Mouse (Mus musculus) natural killer cell, adult 2 months (primary cell): ENCODE results near the gene Fntb.
A peak's percentile ranks its signal among the peaks of the same experiment; 100 is the strongest.

Experiments
- DNase-seq, 2 experiments: peaks; one replicate each; pipeline ENCODE4 v3.0.0; 2022; ENCODE audit warnings: low spot score in 2 of 2

Gene Fntb

DNA sequence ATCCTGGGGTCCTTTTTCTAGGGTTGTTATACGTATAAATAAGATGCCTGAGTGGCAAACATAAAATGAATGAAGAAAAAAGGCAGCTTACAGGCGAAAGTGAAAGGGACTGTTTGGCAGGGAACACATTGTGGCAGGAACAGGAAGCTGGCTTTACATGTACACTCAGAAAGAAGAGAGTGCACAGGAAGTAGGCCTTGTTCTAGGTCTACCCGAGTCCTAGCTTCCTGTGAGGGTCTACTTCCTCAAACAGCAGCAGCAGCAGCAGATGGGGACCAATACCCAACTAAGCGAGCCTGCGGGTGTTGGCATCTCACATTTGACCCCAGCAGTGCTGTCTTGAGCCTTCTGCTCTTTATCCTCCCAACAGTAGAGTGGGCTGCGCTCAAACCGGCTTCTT is 121.4 kb downstream of the Fntb start:
- peak; percentile 37 for DNase-seq

DNA sequence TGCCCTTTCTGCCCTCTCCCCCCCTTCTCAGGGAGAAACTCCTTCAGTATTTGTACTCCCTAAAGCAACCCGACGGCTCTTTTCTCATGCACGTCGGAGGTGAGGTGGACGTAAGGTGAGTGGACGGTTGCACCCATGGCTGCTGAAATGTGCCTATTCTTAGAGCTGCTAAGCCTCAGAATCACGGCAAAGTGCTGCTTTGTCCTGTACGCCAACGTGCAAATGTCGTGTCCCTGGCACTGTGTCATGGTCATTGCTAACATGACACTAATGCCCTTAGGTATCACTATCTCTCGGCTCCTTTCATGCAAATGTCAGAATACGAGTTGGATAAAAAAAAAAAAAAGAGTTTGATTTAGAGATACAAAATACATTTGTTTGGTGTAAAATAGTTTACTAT is 122.6 kb downstream of the Fntb start:
- DNase-seq, result no peak

DNA sequence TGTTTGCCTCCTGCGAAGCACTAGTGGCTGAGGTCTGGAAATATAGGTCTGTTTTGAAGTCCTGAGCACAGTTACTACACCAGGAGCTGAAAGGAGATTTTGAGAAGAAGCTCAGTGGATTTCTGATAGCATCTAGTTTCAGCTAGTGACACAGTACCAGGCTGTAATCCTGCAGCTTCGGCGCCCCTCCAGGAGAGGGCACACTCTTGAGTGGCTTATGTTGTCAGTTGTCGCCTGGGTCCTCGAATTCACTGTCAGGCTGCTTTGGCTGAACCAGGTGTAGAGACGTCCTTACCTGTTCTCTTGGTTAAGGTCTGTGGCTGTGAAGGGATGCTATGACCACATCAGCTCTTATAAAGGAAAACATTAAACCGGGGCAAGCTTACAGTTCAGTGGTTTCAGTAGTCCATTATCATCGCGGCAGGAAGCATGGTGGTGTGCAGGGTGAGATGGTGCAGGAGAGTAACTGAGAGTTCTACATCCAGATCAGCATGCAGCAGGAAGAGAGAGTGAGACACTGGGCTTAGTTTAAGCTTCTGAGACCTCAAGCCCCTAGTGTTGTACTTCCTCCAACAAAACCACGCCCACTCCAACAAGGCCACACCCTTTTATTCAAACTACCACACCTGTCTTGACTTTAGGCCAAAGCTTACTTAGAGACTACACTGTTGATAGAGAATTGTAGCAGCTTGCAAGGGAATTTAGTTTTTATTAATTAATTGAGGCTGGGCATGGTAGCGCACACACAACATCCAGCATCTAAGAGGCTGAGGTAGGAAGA is 124.2 kb downstream of the Fntb start:
- DNase-seq, result peak in 1 of 2 experiments; percentile 8

DNA sequence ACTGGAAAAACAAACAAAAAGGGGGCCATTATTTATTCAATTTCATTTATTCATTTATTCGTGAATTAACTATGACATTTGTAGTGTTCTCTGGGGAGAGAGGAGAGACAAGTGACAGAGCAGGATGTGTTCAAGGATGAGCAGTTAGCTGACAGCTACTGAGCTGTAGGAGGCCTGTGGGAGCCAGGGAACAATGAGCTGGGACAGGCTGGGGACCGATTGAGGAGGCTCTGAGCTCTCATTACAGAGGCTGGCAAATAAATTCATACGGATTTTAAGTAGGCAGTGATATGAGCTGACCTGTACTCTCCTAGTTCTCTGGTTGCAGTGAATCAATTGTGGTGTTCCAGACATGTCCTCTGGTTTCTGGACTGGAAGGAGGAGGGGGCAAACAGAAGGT is 125.8 kb downstream of the Fntb start:
- no peak for DNase-seq

DNA sequence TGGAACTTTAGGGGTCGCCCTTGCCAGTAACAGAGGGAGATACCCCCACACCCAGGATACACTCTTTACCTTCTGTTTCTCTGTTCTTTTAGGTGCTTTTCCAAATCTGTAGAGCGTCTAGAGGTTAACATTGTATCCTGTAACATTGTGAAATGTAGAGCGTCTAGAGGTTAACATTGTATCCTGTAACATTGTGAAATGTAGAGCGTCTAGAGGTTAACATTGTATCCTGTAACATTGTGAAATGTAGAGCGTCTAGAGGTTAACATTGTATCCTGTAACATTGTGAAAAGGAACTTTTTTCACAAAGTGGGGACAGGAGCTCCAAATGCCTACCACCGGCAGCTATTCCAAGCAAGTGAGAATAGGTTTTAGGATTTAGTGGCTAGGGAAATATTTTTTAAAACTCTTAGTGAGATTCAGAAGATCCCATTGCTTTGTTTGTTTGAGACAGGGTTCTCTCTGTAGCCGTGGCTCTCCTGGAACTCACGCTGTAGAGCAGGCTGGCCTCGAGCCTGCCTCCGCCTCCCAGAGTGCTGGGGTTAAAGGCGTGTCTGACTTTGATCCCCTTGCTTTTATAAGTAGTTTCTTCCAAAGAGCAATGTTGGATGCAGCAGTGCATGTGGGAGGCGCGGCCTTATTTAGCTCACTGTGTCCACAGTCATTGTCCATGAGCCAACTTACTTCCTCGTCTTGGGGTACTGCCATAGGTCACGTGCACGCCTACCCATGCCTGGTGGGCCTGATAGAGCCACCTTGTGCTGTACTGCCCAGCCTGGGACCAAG is 127.7 kb downstream of the Fntb start:
- no peak for DNase-seq

DNA sequence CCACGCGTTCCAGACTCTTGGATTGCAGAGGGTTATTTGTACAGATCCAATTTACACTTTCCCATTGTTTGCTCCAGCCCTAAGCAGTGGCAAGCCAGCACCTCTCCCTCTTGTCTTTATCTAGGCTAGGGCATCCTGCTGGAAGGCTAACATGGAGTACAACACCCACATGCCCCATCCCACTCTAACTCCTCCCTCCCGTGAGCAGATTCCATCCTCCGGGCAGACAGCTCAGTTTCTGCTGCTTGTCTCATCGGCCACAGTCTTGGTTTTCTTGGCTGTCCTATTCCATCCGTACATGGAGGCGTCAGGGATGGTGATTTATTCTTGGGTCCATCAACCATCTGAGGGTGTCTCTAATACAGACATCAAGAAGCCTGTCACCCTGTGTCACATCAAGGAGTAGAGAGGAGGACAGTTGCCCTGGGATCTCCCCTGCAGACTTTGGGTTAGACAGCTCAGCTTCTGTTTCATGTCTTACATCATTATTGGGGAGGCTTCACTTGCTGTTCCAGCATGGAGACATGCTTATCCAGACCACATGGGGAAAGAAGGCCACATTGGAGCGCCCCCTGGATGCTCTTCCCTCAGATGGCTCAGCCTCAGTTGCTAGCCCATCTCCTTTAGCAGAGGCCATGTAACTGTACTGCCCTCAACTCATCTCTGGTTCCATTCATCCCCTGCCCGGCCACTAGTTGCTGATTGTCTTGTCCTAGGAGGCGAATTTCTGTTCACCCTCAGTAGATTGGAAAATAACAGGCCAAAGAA is 129.6 kb downstream of the Fntb start:
- no peak for DNase-seq

DNA sequence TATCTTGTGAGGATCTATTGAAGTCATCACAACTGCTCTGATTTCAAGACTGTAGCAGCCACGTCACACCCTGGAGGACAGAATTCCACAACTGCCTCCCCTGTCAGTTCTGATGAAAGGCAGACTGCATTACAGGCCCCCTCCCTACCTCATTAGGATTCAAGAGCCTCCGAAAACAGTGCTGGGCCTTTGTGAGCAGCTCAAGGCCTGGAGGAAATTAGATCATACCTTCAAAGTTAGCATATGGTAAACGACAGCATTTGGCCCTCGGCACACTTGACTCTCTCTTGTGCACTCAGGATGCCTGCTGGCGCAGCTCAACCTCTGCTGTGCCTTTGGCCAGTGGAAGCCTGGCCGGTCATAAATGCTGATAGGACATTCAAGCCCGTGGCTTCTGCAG is 130.4 kb downstream of the Fntb start:
- DNase-seq, result no peak

DNA sequence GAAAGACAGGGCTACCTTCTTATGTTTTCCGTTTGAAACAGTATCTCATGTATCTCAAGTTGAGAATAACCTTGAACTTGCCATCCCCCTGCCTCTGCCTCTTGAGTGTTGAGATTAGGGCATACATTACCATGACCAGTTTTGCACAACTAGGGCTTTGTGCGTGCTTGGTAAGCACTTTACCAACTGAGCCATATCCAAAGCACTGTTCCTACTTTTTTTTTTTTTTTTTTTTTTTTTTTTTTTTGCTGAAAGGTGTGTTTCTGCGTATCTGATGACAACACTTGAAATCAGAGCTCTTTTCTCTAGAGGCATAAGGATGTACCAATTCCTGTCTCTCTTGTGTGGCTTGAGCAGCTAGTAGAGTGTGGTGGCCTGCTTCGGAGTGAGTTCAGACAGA is 131.2 kb downstream of the Fntb start:
- no peak for DNase-seq

DNA sequence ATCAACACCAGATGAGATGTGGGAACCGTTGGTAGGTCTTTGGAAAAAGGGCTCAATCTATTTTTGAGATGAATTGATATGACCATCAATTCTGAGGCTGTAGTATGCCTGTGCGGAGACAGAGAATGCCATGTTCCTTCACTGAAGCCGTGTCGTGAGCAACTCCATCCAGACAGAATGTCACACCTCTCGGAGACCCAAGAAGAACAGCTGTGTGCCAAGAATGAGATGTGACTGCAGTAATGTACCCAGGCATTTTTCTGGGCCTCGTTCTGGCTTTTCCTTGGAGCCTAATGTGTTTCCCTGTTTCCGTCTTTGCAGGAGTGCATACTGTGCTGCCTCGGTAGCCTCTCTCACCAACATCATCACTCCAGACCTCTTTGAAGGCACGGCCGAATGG is 131.6 kb downstream of the Fntb start:
- no peak for DNase-seq

DNA sequence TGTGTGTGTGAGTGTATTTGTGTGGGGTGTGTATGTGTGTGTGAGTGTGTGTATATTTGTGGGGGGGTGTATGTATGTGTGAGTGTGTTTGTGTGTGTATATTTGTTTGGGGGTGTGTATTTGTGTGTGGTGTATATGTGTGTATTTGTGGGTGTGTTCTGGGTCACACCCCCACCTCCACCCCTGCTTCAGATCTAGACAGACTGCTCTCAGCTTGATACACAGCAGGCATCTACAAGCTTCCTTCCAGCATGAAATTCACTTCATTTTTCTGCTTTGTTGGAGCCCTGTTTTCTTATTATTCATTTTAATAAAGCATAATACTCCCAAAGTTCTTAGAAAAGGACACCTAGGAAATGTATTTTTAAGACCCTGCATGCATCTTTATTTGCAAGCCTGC is 132.8 kb downstream of the Fntb start:
- DNase-seq, result no peak

DNA sequence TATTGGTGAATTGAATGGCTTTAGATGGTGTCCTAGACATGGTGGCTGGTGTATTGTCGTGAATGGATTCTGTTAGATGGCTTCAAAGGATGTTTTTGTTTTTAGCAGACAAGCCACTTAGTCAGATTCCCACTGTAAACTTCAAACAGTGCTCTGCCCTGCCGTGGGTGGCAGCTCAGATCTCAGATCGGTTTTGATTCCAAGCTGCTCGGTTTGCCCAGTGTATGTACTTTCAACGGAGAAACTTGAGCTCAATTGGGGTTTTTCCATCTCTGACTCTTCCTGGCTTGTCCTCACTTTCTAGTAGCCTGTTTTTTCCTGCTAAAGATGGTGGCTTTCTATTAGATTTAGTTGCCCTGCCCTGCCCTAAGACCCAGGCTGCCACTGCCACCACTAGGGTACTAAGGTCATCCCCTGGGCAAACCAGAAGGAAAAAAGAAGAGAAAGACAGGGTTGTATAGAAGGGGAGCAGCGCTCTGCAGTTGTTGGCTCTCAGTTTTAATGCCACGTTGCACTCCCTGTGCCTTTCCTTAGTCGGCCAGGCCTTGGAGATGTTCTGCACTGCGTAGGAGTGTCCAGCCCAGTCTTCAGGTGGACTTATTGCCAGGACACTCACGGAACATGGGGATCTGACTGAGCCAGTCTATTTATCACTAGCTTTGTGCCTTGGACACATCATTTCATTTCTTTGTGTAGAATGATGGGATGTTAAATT is 134.0 kb downstream of the Fntb start:
- no peak for DNase-seq

DNA sequence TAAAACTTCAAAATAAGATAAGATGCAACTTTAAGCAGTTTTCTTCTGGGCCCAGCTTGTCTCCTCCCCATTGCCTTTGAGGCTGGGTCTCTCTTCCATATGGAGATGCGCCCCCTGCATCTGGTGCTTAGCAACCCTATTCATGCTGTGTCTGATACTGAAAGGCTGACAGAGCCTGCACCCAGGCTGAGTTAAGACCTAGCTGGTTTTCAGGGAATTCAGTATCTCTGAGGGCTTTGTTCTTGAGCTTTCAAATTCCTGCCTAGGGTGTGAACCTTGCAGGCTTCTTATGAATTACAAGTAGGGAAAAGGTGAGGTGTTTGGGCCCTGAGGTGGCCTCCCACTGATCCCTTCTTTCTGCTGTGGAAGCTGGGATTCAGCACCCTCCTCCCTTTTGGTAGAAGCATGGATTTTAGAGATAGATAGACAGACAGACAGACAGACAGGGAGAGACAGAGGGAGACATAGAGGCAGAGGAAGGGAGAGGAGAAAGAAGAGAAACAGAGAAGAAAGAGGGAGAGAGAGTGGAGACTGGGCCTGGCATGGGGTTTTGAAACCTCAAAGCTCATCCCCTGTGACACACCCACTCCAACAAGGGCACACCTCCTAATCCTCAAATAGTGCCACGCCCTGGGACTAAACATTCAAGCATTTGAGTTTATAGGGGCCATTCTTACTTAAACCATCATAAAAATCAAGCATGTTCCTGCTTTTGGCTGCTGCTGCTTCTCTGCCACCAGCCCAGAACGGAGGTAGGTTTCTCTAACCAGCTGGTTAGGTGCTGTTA is 136.3 kb downstream of the Fntb start:
- no peak for DNase-seq

DNA sequence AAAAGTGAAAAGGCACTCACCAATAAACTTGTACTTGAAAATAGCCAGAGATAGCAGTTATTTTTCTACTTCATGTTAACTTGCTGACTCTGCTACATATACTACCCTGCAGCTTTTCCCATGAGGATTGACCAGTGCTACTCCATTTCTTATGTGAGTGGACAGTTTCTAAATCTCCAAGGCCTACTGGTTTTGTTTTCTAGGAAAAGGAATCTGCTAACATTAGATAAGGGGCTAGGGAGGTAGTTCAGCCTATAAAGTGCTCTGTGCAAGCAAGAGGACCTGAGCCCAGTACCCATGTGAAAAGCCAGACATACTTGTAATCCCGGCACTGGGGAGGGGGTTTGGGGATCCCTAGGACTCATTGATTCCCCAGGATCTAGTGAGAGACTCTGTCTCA is 140.9 kb downstream of the Fntb start:
- no peak for DNase-seq

DNA sequence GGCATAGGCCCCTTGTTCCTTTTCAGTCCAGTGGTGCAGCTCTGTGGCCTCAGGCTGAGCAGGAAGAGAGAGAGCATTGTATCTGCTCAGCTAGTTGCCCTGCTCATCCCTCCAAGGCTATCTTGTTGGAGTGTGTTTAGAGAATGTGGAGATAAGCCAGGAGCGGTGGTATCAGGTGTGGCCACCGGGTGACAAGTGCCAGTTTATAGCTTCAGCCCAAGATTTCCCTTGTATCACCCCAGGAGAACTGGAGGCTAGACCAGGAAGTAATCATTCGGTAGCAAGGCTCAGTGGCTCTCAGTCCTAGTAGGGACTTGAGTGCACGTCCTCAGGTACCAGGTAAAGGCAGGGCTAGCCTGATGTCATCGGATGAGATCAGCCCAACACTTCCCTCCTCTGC is 143.8 kb downstream of the Fntb start:
- DNase-seq, result no peak

DNA sequence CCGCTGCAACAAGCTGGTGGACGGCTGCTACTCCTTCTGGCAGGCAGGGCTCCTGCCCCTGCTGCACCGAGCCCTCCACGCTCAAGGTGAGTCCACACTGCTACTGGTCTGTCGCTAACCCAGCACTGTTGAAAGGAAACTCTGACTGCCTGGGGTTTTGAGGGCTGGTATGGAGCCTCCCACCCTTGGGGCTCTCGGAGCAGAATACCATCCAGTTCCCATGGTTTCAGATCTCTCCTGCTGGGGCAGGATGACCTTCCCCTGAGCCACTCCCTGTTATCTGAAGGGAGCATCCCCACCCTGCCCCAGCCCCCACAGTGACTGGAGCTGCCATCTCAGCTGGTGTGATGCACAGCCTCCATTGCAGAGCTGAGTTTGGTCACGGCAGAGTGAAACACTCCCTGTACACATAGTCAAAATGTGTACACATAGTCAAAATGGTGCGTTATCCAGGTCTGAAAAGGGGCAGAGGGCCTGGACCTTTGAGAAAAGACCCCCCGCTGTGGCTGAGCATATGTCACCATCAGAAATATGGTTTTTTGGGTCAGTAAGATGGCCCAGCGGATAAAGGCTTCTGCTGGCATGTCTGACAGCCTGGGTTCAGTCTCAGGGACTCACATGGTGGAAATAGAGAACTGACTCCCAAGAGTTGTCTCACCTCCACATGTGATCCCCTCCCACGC is 145.0 kb downstream of the Fntb start:
- no peak for DNase-seq

DNA sequence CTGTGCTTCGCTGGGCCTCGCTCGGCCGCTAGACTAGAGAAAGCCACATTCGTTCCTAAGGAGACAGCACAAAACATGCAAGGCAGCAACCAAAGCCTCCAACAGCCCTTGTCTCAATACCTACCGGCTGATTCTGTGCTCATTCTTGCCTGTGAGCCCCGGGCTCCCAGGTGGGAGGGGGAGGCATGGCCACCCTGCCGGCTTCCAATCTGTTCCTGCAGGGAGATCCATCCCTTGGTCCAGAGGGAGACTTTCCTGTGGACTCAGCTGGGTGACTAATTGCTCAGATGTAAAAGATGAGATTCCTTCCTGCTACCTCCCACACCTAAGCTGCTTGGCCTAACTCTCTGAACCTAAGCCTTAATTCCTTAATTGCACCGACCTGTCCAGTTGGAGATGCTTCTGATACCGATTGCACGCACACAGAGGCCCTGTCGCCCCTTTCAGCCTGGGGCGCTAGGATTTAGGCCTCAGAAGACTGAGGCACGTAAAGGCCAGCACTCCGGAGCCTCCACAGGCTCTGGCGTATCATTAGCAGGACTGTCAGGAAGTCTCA is 145.9 kb downstream of the Fntb start:
- DNase-seq, result no peak

DNA sequence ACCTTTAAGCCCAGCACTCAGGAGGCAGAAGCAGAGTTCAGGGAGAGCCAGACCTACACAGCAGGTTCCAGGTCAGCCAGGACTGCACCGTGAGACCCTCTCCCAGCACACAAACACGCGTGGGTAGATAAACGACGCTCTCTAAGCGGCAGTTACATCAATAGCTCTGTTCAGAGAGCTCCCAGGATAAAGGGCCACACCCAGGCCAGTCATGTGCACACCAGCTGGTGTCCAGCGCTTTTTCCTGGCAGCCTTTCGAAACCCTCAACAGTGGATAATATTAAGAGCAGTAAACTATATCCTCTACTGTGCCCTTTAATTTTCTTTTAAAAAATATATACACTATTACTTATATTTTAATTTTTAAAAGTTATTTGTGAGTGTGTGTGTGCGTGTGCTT is 146.8 kb downstream of the Fntb start:
- DNase-seq, result no peak

DNA sequence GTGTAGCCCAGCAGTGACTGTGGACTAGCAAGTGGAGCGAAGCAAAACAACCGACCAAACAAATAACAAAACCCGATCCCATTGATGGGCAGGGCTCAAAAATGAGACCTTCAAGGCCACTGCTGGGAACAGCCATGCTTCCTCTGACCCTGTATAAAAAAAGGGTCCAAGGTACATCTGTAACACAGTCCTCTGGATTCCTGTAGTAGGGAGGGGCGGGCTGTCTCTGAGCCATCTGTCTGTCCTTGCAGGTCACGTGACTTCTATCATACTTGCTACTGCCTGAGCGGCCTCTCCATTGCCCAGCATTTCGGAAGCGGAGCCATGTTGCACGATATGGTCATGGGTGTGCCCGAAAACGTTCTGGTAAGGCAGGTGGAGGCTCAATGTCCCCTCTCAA is 150.8 kb downstream of the Fntb start:
- DNase-seq, result no peak

DNA sequence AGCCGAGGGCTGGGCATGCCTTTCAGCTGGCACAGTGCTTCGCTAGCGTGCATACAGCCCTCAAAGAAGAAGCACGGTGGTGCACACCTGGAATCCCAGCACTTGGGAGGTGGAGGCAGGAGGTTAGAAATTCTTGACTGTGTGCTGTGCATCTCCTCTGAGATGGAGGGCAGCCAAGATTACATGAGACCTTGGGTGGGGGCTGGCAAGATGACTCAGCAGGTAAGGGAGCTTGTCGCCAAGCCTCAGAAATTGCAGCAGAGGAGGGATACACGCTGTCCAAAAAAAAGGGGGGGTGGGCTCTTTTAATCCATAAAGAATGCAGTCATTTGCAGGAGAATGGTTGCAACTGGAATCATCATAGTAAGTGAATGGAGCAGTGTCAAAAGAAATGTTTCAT is 152.7 kb downstream of the Fntb start:
- DNase-seq, result no peak

DNA sequence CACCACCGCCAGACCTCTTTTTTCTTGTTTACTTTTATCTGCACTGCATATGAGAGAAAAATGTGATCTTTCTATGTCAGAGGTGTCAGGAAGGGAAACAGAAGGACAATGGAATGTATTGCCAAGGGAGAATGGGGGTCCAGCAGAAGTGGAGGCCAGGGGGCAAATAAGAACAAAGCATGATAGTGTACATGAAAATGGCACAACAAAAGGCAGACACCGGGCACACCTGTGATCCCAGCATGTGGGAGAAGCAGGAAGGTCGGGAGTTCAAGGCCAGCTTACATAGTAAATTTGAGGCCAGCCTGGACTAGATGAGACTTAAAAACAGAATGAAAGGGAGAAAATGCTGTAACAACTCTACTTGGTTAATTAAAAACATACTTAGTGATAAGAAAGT is 153.5 kb downstream of the Fntb start:
- no peak for DNase-seq
